Mouse (Mus musculus) stomach, postnatal 0 days (tissue): Measurements from ENCODE around the gene Strn.

Source experiments
- CTCF ChIP-seq: IDR thresholded peaks from 2 replicates; pipeline ENCODE4 v1.5.1; 2016; ENCODE audit warnings: antibody characterized with exemption, low read depth, mild to moderate bottlenecking, moderate library complexity
- EP300 ChIP-seq: optimal IDR thresholded peaks from 2 replicates; pipeline ENCODE3; 2016; ENCODE audit warnings: antibody characterized with exemption

DNA sequence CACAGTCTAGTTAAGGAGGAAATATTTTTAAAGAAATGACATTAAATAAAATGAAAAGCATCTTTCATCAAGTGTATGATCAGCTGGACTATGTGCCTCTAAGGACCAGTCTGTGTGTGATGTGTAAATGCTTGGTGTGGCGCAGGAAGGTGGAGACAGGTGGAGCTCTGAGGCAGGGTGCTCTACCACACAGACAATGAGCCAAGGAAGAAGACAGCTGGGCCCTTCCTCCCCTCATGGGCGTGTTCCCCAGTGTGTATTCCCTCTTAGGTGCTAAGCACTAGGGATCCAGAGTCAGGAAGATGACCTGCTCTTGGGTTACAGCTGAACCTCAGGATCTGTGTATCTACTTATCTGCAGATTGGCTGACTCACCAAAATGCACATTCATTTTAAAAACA, 122.5 kb downstream of the Strn start:
- no peak for TF ChIP-seq EP300
- no peak for TF ChIP-seq CTCF
